Mouse (Mus musculus): Measurements from ENCODE around the gene Mrvi1.

DNA sequence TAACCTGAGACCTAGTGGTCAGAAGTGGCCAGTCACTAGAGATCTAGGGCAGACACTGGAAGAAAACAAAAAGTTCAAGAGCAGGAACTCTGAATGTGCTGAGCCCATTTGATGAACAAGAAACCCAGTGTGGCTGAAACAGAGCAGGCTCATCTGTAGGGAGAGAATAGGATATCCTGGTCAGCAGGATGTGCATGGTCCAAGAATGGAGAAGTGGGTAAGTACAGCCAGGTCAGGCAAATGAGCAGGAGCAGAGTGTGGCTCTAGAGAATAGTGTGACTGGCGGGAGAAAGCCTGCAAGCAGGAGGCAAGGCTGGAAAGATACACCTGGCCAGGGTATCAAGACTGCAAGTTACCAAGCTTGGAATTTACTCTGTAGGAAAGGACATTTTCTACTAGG lies 126.7 kb downstream of the Mrvi1 start:
- TF ChIP-seq CTCF (IDR thresholded peaks at IDR 0.05), result no peak
- TF ChIP-seq POLR2A (IDR thresholded peaks at IDR 0.05; ENCODE audit: insufficient read depth, low read depth, low read length), result no peak
- no peak for TF ChIP-seq EP300 (IDR thresholded peaks at IDR 0.05; ENCODE audit: insufficient read depth, low read depth, low read length)
